Mouse (Mus musculus) cerebellum, postnatal 14 days (tissue): ENCODE measurements around the gene Rsph1.

Experiments
- DNase-seq, 2 experiments: peaks; one replicate each; pipeline ENCODE4 v3.0.0; 2021; ENCODE audit warnings: mixed read lengths in 2 of 2

Gene Rsph1

DNA sequence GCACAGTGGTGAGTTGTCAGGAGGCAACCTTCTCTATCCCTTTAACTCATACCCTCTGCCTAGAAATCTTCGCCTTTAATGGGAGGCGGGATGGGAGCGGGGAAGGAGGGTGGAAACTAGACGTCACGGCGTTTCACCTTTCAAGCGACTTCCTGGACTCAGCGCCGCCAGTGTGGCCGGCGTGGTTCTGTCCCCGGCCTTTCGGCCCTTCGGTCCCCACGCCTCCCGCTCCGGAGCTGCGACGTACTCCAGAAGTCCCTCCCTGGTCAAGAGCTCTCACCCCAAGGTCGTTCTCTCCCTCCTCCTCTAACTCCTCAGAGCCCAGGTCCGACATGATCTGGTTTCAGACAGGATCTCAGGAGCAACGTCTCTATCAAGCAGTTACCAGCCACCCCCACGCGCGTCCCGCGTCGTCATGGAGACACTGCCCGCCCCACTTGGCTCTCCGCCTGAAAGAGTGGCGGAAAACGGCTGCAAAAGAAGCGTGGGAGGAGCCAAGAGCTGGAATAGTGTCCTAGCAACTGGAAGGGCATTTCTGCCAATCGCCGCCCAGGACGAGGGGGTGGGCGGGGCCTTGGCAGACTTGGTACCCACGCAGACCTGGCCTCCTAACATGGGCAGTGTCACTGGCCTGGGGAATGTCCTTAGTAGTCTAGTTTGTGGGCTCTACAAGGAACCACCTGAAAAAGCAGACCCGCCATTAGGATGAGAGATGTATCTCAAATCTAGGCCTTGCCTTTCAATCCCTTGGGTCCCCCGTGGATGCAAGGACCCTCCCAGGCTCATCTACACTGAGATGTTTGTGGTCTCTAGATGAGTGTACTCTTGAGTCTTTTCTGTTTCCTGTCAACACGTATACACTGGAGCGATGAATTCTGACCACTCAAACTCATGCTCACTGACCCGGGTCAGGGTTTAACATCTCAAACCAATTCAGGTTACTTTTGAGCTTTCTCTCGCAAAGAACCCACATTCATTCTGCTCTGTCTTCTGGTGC is at the start of gene Rsph1:
Rsph1 (minus strand) TSS at position 462 of the 997 bp plus-strand sequence.
- DNase-seq = peak; percentile 99 to 100

DNA sequence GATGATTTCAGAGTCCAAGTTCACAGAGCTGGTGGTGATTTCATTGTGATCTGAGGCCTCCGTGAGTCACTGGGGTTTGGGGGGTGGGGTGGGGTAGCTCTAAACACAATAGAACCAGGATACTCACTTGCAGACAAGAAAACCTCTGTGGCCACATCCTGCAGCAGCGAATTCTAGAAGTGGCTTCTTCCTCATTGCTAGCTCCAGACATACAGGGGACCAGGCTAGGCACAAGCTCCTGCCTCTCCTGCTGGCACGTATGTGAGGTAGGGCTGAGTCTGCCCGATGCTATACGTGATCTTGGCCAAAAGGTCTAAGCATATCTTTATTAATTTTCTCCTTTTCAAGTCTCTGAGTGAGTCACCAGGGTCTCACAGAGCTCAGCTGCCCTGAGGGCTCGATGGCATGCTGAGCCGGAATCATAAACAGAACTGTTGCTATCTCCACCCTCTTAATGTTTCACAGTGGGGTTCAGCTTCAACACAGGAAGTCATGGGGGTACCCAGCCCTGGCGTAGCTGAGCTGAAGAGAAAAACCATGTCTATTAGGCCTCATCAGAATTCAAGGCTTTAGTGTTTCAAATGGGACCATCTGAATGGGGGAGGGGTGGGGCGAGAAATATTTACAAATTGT is 49.2 kb upstream of the Rsph1 start:
- no peak for DNase-seq

DNA sequence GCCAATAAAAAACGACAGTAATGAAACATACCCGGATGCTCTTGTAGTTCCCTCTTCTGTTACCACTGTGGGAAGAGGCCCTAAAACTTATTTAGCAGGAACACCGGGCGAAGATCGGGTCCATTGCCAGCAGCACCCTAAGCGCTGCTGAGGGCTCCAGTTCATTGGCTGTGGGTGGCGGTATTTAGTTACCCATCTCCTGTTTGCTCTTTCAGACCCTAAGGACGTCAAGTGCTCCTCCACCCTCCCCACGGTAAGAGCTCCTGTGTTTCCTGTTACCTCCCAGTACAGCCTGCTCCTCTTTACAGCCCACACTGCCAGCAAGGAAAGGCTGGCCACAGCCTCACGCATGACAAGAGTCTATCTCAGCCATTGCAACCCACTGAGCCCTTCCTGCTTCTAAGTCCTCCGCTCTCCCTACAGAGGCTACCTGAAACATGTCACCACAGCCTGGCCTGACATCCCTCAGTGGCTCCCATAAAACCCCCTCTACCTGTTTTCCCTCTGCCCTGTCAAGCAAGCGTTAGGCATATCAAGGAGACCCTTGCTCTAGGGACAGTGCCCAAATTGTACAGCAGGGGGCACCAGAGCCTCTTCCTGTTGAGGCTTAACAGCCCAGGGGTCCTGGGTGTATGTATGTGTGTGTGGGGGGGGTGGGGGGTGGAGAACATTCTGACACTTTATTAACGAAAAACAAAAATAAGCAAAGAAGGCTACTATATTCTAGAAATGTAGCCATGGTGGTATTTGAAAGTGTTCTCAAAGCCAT is 48.5 kb upstream of the Rsph1 start:
- peak; percentile 71 to 82 for DNase-seq

DNA sequence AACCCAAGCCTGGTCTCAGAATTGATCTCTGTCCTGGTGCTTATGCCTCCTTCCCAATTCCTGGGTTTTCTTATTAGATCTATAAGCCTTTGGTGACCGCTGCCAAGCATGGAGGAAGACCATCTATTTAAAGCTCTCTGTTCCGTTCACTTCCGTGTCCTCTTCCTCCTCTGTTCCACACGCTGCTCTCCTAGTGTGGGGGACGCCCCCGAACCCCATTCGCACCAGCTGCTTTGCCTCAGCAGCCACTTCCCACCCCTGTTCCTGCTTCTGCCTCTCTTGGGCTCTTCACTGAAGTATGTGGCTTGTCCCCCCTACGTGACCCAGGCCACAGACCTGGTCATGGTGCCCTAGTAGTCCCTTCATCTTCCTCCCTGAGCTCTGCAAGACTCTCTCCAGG is 47.0 kb upstream of the Rsph1 start:
- DNase-seq = no peak

DNA sequence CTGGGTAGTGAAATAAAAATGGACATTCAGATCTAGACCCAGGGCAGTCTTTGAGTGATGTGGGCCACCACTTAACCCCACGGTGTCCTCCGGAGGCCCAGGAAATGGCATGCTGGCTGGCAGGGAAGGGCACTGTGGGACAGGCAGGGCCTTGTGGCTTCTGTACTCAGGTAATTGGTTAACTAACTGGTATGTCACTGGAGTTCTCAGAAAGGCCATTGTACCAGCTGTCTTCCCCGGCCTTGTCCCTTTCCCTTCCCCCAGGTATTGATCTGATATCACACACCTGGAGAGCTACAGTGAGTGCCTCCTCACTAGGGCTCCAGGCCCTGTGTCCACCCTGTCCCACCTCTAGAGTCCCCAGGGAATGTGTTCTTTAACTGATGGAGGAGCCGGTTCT is 46.2 kb upstream of the Rsph1 start:
- no peak for DNase-seq

DNA sequence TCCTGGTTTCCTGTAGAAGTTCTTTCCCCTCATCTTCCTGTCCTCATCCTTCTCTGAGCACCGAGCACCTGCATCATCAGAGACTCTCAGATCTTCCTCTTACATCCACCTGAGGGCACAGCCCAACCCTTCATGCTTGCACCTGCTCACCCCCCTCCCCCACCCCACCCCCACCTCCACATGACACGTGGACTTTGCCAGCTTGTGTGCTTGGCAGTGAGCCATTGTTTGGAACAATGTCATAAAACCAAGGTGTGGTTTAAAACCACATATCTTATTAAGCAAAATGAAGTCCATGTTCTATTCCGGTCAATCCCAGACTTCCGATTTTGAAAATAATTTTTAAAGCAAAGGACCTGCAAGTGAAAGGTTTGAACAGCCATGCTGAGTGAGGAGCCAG is 45.3 kb upstream of the Rsph1 start:
- DNase-seq = peak; percentile 61 to 75

DNA sequence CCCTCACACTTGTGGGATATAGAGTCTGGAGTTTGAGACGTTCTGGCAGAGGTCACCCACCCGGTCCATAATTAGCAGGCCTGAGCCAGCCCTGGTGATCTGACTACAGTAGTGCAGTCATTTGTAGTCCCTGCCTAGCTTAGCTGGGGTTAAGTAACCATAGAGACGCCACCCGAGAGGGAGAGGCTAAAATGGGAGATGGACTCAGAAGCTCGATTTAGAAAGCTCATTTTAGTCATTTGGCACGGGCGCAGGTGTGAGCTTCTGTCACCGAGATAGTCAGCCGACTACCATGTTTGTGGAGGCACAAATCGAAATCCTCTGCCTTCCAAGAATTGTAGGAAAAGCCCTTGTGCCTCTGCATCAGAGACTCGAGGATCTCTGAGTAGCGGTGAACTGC is 44.2 kb upstream of the Rsph1 start:
- peak; percentile 74 to 82 for DNase-seq

DNA sequence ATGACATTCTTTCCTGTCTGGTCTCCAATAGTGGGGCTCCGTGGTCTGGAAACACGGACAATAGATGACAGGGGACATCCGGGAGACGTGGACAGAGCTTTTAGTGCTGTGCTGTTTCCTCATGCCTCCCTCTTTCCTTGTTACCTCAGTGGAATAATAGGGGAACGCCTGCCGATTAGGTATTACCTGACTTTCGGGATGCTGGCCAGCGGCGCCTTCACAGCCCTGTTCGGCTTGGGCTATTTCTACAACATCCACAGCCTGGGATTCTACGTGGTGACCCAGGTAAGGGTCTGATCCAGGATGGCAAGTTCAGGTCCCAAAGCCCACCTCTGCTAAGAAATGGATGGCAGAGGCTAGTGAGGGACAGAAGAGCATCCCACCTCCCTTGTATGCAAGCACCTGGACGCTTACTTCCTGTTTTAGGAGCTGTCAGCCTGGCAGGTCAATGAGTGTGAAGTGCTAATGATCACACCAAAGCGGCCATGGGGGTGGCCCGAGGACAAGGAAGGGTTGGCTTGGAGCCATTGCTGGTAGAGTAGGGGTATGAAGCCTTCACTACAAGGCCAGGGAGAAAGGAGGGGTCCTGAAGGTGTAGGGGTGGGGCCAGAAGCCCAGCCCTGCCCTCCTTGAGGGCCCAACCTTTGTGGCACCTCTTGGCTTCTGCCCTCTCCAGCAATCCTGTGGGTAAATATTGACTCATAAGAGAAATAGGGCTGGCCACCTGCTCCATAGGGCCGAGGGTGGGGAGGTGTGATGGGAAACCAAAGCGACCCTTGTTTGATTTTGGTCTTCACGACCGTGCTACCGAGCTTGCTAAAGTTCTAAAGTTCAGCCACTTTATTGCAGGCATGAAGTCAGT is 42.0 kb upstream of the Rsph1 start:
- no peak for DNase-seq

DNA sequence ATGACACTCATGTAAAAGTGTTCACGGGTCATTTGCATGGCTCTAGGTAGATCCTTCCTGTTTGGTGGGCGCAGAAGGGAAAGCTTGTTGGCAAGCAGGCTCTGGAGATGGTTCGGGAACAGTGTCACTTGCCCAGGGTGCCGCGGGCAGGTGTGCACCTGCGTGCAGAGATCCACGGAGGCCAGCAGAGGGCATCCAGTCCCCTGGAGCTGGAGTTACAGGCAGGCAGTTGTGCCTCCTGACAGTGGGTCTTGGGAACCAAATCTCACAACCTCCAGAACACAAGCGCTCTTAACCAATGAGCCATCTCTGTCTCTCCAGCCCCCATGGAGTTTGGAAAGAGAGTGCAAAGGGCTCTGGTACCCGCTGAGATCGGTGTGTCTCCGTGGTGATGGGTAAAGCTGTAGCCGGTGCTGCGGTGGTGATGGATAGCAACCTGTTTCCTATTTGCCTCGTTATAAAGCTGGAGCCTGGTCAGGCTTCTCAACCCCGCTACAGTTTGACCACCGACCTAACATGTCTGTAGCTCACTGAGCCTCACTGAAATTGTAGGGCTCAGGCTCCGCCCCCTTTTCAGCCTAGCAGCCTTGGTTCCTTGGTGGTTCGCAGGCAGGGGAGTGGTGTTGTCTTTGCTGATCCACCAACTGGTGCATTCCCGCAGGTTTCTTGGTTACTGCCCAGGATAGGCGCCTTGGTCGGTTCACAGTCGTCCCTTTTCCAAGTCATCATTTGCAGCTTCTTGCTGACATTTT is 40.5 kb upstream of the Rsph1 start:
- DNase-seq = no peak

DNA sequence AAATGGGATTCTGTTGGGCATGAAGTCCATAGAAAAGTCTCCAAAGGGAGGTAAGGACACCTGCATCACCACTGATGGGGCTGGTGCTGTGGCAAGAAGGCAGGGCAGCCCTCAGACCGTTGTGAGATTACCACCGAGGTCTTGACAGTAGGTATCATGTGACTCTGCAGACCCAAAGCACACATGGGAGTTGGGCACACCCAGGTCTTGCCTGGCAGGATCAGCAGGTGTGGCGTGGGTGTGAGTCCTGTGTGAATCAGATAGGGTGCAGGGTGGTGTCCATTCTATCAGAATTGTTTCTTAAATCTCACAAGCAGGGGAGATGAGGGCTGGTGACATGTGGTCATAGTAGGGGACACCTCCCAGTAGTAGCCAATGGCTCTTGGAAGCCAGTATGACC is 39.8 kb upstream of the Rsph1 start:
- DNase-seq = no peak

DNA sequence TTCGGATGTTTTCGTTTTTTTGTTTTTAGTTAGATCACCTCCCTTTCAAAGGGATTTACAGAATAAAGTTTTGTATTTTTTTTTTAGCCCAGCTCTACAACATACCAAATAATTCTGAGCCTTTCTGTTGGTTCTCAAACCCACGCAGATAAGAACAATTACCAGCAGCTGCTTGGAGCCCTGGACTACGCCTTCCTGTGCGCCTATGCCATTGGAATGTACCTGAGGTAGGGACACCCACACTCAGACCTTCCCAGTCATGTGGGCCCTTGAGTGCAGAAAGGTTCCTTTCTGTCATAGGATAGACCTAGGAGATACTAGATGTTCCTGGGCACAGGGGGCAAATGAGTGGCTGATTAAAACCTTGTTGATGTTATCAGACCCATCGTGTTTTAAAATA is 38.8 kb upstream of the Rsph1 start:
- DNase-seq = no peak

DNA sequence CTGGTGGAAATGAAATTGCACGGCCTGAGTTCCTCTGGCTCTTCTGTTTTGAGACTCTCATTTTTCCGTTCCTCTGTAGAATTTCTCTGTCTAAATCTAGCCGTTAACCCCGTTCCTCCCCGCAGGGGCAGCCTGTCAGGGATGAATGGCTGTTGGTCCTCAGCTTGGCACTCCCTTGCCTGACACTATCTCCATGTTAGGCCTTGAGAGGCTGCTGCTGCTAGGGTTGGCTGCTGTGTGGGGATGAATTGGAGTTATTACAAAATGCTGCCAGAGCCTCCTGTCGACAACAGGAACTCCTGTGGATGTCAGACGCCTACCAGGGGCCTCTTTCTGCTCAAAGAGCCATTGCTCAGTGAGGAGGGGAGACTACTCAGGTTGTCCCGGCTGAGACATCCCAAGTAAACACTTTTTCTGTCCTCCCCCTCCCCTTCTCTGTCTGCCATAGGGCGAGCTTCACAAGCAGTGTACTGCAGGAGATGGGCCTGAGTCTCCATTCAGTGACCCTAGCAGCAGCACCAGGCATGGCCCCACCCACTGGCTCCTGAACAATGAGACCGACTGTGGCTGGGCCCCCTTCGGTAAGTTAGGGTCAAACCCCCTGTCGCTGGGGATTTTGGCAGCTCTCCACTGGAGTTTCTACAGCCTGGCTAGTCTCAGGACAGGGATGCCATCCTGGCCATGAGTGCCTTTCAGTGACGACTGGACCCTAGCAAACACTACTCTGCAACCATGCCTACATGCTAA is 38.0 kb upstream of the Rsph1 start:
- DNase-seq = no peak

DNA sequence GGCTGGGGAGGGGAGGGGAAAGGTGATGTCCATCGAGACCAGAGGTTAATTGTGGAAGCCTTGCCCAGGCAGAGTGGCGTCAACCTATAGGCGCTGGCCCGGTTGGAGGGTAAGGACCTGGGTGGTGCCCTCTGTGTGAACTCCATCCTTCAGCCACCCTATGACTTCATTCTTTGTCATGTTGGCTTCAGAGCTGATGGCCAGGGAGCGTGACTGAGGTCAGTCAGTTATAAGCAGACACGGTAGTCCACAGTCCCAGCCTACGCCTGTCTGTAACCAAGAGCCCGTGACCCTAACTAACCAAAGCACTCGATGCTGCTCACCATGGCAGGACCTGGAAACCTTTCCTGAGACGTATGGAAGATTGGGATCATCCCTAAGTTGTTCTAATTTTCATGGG is 35.5 kb upstream of the Rsph1 start:
- DNase-seq = no peak

DNA sequence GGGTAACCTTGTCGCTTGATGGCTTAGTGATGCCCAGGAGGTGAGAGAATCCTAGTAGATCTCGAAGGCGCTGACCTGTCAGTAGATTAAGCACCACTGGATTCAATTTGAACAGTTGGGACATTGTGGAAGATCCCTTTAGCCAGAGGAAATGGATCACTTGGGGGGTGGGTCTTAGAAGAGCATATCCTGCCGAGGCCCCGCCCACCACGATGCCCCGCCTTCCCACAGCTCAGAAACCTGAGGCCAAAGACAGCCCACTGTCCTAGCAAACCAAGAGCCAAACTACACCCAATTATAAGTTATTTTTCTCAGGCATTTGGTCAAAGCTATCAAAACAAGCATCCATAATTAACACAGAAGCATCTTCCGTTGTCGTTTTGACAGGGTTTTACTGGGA is 33.9 kb upstream of the Rsph1 start:
- DNase-seq = no peak

DNA sequence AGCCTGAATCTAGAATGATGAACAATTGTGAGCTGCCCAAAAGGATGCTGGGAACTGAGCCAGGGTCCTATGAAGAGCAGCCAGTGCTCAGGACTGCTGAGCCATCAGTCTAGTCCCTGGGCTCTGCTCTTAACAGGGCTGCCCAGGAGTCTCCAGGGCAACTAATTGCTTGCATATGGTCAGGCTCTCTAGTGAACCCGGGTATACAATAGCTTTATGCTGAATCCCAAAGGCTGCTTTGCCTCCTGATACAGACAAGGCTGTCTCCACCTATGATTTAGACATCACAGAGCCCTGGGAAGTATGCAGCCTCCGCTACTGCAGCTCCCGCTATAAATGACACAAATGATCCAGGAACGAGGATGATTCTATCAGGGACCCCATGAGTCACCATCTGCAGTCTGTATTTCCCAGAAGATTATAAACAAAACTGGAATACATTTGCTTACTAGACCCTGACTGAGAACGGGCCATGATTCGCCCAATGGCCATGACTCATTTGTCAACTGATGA is 32.2 kb upstream of the Rsph1 start:
- peak; percentile 63 to 71 for DNase-seq

DNA sequence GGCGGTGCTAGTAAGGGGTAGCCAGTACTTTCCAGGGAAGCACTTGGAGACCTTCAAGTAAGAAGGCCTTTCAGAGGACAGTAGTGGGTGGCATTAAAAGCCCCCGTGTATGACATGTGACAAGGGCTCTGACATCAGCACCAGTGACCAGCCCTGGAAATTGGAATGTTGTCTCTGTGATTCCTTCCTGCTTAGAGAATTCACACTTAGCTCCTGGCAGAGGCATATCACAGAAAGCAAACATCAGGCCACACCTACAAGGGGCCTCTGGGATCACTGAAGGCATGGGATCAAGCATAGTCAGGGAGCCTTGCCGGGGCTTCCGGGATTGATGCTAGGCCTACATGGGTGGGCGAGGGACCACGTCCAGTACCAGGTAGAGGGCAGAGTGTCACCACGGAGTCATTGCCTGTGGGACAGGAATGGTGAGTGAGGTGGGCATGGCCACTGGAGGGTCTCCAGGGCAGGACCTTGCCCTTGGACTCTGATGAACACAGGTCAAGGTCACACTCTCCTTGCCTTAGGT is 31.2 kb upstream of the Rsph1 start:
- DNase-seq = no peak

DNA sequence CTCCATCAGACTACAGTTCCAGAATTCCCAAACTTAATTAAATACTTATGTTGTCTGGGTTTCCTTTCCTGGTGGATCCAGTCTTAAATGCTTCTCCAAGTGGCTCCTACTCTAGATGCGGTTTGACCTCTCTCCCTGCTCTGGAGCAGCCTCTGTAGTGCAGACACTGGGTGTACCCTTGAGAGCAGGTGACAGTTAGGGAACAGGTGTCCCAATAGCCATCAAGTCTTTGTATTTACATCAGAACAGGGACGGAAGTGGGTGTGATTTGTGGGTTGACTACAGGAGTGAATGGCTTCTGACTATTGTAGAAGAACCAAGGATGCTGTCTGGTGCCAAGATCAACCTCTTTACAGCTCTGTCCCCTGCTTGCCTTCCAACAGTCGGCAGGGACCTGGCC is 30.6 kb upstream of the Rsph1 start:
- DNase-seq = no peak

DNA sequence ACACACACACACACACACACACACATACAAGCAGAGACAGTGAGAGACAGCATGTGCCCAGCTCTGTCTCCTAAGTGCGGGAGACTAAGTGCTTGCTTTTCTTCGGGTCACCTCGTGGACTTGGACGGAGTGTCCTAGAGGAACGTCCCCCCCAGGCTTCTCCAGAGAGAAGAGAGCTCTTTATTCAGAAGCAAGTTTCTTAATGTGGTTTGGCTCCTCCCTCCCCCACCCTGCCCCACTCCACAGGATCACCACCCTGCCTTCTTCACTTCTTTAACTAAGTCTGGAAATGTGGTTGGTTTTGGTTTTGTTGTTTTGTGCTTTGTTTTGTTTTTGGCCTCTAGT is 28.6 kb upstream of the Rsph1 start:
- DNase-seq = no peak

DNA sequence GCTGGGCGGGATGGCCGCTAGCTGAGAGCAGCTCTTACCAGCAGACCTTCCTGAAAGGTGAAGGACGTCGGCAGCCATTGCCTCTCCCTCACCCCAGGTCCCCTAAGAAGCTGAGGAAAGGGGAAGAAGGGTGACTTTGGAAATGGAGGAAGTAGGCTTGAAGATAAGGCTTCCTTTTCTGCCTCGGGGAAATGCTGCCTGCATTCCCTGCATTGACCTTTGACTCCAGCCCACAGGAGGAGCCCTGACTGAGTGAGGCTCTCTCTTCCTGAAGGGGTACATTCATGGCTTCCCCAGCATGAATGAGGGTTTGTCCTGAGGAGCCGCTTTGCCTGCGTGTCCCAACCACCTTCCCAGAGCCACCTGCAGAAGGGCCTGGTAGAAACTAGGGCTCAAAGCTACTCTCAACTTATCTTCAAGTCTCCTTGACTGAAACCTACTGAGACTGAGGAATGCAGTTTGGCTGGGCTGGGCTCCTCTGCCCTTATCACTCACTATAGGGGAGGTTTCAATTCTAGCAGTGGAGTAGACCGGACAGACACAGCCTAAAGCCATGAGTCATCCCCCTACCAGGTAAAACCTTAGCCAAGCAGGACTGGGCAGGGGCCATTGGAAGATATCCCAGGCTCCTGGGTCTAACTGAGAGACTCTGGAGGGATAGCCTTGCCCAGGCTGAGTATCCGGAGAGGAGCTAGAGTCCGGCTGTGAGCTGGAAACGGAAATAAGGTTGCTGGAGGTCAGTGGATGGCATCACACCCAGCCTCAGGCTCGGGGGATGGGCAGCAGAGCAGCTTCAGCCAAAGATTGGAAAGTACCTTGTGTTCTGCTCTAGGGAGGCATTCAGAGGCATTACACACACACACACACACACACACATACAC is 28.0 kb upstream of the Rsph1 start:
- DNase-seq = peak; percentile 79 to 81

DNA sequence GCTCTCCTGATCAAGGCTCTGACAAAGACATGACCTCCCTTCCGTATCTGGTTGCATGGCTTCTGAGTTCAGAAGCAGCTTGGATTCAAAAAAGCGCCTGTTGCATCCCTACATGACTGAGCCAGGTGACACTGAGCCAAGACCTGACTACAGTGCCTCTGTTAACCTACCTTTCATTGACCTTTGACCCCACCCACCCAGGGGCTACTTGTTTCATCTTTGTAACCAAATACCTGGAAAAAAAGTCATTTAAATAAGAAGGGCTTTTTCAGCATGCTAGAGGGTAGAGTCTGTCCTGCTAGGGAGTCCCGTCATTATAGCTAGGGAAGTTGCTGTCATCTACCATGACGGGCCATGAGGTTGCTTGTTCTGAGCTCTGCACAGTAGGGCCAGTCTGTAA is 26.2 kb upstream of the Rsph1 start:
- DNase-seq = no peak
